Mouse (Mus musculus): ENCODE results near the gene Colgalt1.

DNA sequence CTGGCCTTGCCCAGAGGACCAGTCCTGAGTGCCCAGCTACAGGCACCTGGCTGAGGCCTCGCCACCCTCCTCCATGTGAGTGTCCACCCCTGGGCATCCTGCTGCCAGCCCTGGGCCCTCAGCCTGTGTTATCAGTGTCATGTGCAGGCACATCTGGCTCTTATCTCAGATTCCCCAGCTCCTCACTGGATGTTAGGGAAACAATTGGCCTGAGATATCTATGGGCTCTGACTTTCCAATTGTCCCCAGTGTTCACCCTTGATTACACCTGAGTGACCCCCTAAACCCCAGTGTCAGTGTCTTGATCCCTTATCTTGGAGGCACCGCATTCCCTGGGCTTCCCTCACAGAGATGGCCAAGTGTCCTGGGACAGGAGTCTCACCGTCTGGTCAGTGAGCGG is 28.5 kb downstream of the Colgalt1 start:
- TF ChIP-seq CTCF (conservative IDR thresholded peaks at IDR 0.05; ENCODE audit: low read length) (no peak), POU5F1 (IDR thresholded peaks at IDR 0.05; ENCODE audit: borderline replicate concordance, low read length) (no peak)
